Mouse (Mus musculus) hindbrain, embryonic 15.5 days (tissue): ENCODE measurements around the gene Trp53tg5. TPM values are rescaled to one million over a fixed set of nuclear protein-coding genes. Genes with fewer than 3 reads are reported as not detected.

ENCODE experiments used
- ATAC-seq: fragments of 200-750 bp; cut with Nextera tagmentation; 2 replicates; pipeline ENCODE4 v1.8.0; 2017; ENCODE audit warnings: low read depth, moderate number of reproducible peaks, moderate TSS enrichment; ENCODE audit not compliant: low FRiP score
- H3K27ac ChIP-seq: fragments of 300-500 bp; sonication (generic); replicated peaks from 2 replicates; pipeline ENCODE4 v1.5.1; 2015; ENCODE audit warnings: mild to moderate bottlenecking, inconsistent platforms
- H3K27me3 ChIP-seq: fragments of 300-500 bp; sonication (generic); 2 replicates; pipeline ENCODE4 v1.6.1; 2015; ENCODE audit warnings: control low read depth, inconsistent platforms
- H3K36me3 ChIP-seq: fragments of 300-500 bp; sonication (generic); 2 replicates; pipeline ENCODE4 v1.6.1; 2015; ENCODE audit warnings: control low read depth, inconsistent platforms
- H3K4me1 ChIP-seq: fragments of 300-500 bp; sonication (generic); replicated peaks from 2 replicates; pipeline ENCODE4 v1.6.1; 2015; ENCODE audit warnings: control low read depth, inconsistent platforms
- H3K4me2 ChIP-seq: fragments of 300-500 bp; sonication (generic); 2 replicates; pipeline ENCODE4 v1.6.1; 2015; ENCODE audit warnings: moderate library complexity, mild to moderate bottlenecking, inconsistent platforms
- H3K4me3 ChIP-seq: fragments of 300-500 bp; sonication (generic); 2 replicates; pipeline ENCODE4 v1.5.1; 2015; ENCODE audit warnings: mild to moderate bottlenecking, inconsistent platforms
- H3K9ac ChIP-seq: fragments of 300-500 bp; sonication (generic); 2 replicates; pipeline ENCODE4 v1.6.1; 2015; ENCODE audit warnings: inconsistent platforms
- H3K9me3 ChIP-seq: fragments of 300-500 bp; sonication (generic); 2 replicates; pipeline ENCODE4 v1.6.1; 2016; ENCODE audit warnings: control low read depth, inconsistent platforms
- WGBS: fragments of 180-500 bp; shearing (Covaris S2); methylation state at CpG from one replicate; pipeline ENCODE4 v1.1.7; 2015; 5-methylcytosine and 5-hydroxymethylcytosine counted together
- polyA plus RNA-seq: library from polyadenylated mRNA; unstranded; fragments of >200 nt; fragmentation: Nextera tagmentation; extraction: Ambion mirVana; gene quantifications from 2 replicates; pipeline ENCODE4 v1.2.1, GENCODE M21; 2015

The Trp53tg5 gene
- polyA plus RNA-seq, 1 experiment from 2014 or later, result not detected

DNA sequence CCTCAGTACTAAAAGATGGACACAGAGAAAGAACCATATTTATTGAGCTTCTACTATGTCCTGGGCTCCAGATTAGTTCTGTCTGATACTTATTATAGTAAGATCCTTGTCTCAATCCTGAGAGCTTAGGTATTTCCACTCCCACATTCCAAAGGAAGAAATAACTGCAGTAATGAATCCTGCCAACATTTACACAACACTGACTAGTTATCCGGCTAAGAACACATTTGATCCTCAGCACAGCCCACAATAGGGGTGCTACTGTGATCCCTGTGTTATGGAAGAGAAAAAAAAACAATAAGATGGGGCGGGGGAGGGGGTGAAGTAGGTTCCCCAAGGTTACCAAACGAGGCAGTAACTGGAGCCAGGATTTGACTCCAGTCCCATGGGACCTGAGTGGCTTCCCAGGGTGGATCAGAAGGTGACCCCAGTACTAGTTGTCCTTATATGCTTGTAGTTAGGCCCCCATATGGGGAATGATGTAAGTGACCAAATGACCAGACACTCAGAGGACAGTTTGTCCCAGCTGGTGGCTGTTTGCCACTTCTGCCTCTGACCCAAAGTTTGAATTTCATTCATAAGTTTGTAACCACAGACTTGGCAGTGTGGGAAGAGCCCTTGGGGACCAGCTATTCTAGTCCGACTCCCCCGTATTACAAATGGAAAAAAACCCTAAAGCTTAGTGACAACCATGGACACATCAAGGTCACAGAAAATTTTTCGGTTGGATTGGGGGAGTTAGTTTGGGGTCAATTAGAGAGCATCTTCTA is 17.9 kb downstream of the Trp53tg5 start:
- 75% methylated on average over 6 of the region's 6 CpGs for WGBS
- no peak overlapping the region for H3K4me3 ChIP-seq

DNA sequence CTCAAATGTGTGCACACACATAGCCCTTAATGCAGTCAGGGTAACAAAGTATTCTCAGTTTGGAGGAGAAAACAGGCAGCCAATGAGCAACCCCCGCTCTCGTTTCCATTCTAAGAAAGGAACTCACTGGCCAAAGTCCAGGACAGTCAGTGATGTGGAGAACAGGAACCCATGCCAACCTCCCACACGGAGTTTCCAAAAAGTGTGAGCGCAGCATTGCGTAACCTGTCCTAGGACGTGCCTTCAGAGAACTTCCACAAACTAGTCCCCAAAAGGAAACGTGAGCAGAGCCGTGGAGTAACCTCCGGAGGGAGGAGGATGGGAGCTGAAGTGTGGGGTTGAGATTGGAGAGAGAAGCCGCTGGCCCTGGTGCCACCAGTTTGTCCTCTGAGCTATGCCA is 18.7 kb downstream of the Trp53tg5 start:
- Histone ChIP-seq H3K27ac (no peak overlapping the region), H3K36me3 (no peaks in the 10 kb centered on the region), H3K4me3 (no peak overlapping the region), H3K4me2 (no peak overlapping the region), H3K4me1 (no peaks in the 10 kb centered on the region), H3K27me3 (no peaks in the 10 kb centered on the region), H3K9me3 (no peaks in the 10 kb centered on the region), H3K9ac (no peak overlapping the region)
- no peak for ATAC-seq
- WGBS, result 79% methylated on average over 10 of the region's 10 CpGs

More for the DNA sequence above, 17.9 kb downstream of the Trp53tg5 start:
- no peaks in the 10 kb centered on the region for H3K36me3 ChIP-seq
- H3K9ac ChIP-seq, result no peak overlapping the region
- no peaks in the 10 kb centered on the region for H3K27me3 ChIP-seq
- ATAC-seq, result no peak
- H3K4me2 ChIP-seq, result no peak overlapping the region
- H3K9me3 ChIP-seq, result no peaks in the 10 kb centered on the region
- H3K27ac ChIP-seq, result no peak overlapping the region
- H3K4me1 ChIP-seq, result no peaks in the 10 kb centered on the region

- no peak for ATAC-seq
Measured at GRCm38 (mm10) chr2:164453887-164454500, 19.5 kb downstream of the Trp53tg5 start.

DNA sequence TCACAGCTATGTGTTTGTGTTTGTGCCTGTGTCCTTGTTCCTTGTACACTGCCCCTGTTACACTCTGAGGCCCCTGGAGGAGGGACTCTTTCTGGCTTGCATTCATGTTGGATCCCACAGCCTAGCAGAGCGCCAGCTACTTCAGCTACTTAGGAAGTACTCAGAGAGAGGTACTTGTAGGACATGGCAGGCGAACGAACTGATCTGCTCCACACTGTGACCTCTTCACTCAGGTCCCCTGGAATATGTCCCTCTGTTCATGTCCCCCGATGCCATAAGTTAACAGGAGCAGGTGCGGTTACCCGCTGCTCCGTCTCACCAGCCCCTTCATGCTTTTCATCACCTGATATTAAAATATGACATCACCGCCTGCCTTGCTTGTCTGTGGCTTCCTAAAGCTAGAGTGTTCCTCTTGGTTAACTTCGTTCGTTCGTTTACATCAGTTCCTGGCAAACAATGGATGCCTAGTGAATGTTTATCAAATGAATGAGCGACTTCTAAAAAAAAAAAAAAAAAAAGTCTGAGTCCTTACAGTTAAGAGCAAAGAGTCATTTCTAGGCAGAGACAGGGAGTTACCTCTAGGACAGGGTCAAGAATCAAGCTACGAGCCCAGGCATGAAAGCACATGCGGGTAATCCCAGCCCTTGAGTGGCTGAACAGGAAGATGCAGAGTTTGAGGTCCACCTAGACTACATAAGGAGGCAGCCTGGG is 20.3 kb downstream of the Trp53tg5 start:
- Histone ChIP-seq H3K27me3 (no peaks in the 10 kb centered on the region), H3K4me1 (no peaks in the 10 kb centered on the region), H3K9ac (no peak overlapping the region), H3K36me3 (no peaks in the 10 kb centered on the region), H3K27ac (no peak overlapping the region), H3K4me3 (no peak overlapping the region), H3K4me2 (no peak overlapping the region), H3K9me3 (no peaks in the 10 kb centered on the region)
- no peak for ATAC-seq
- 85% methylated on average over 14 of the region's 14 CpGs for WGBS

More at GRCm38 (mm10) chr2:164453887-164454500, 19.5 kb downstream of the Trp53tg5 start:
- H3K4me1 ChIP-seq, result no peaks in the 10 kb centered on the region
- H3K9me3 ChIP-seq, result no peaks in the 10 kb centered on the region
- 70% methylated on average over 7 of the region's 7 CpGs for WGBS
- H3K36me3 ChIP-seq, result no peaks in the 10 kb centered on the region
- H3K27me3 ChIP-seq, result no peaks in the 10 kb centered on the region
- H3K4me2 ChIP-seq, result no peak overlapping the region
- H3K4me3 ChIP-seq, result no peak overlapping the region
- H3K27ac ChIP-seq, result no peak overlapping the region
- H3K9ac ChIP-seq, result no peak overlapping the region

- Histone ChIP-seq H3K27ac (no peak overlapping the region), H3K4me3 (no peak overlapping the region), H3K9me3 (no peaks in the 10 kb centered on the region), H3K4me2 (no peak overlapping the region), H3K4me1 (no peaks in the 10 kb centered on the region), H3K36me3 (no peaks in the 10 kb centered on the region), H3K27me3 (no peaks in the 10 kb centered on the region), H3K9ac (no peak overlapping the region)
- WGBS, result 53% methylated on average over 13 of the region's 13 CpGs
- no peak for ATAC-seq
Measured at GRCm38 (mm10) chr2:164452000-164452676, 21.4 kb downstream of the Trp53tg5 start.

- H3K9ac ChIP-seq, result no peak overlapping the region
- WGBS, result 94% methylated on average over 14 of the region's 14 CpGs
- H3K4me1 ChIP-seq, result no peaks in the 10 kb centered on the region
- H3K27me3 ChIP-seq, result no peaks in the 10 kb centered on the region
- no peaks in the 10 kb centered on the region for H3K36me3 ChIP-seq
- ATAC-seq, result no peak
- no peak overlapping the region for H3K4me3 ChIP-seq
- no peaks in the 10 kb centered on the region for H3K9me3 ChIP-seq
- H3K4me2 ChIP-seq, result no peak overlapping the region
- no peak overlapping the region for H3K27ac ChIP-seq
Measured at GRCm38 (mm10) chr2:164449341-164450042, 24.0 kb downstream of the Trp53tg5 start.

DNA sequence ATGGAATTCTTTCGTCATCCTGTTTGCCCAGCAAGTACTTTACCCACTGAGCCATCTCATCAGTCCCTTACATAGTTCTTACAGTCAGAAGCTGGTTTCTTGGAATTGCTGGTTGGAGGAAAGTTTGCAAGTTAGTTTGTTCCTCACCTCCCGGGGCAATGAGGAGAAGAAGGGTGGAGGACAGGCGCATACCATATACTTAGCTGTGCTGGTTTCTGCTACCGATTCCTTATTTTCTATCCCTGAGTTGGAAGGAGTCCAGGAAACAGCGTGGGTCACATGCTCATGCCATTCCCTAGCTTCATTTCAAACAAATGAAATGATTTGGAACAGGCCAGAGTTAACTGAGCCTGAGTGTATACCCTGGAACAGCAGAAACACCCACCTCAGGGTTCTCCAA is 24.6 kb downstream of the Trp53tg5 start:
- no peaks in the 10 kb centered on the region for H3K36me3 ChIP-seq
- no peaks in the 10 kb centered on the region for H3K9me3 ChIP-seq
- no peak overlapping the region for H3K4me3 ChIP-seq
- no peaks in the 10 kb centered on the region for H3K4me1 ChIP-seq
- H3K4me2 ChIP-seq, result no peak overlapping the region
- WGBS, result 85% methylated on average over 5 of the region's 5 CpGs
- H3K27me3 ChIP-seq, result no peaks in the 10 kb centered on the region
- H3K27ac ChIP-seq, result no peak overlapping the region
- no peak for ATAC-seq
- H3K9ac ChIP-seq, result no peak overlapping the region

GRCm38 (mm10) chr2:164448140-164448539 is 25.4 kb downstream of the Trp53tg5 start:
- WGBS, result 82% methylated on average over 1 of the region's 1 CpGs
- Histone ChIP-seq H3K4me2 (no peak overlapping the region), H3K4me1 (peaks cover 5% of the 10 kb centered on the region), H3K4me3 (no peak overlapping the region), H3K27me3 (no peaks in the 10 kb centered on the region), H3K9ac (no peak overlapping the region), H3K36me3 (no peaks in the 10 kb centered on the region), H3K9me3 (no peaks in the 10 kb centered on the region), H3K27ac (no peak overlapping the region)
- no peak for ATAC-seq

DNA sequence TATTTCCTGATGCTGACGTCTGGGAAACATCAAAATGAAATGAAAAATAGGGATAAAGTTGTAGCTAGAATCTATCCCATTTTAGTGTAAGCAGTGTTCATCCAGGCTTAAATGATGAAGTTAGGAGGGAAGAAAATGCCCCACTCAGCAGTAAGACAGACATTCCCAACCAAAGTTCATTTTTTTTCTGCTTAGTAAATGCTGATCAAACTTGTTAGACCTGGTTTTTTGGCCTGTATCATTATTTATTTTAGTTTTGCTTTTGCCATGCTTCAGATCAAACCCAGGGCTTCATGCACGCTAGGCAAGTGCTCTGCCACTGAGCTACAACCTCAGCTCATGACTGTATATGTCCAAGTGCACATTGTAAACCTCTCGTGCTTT is 27.4 kb downstream of the Trp53tg5 start:
- H3K4me3 ChIP-seq, result no peak overlapping the region
- no peak overlapping the region for H3K4me2 ChIP-seq
- WGBS, result 85% methylated on average over 3 of the region's 3 CpGs
- H3K27ac ChIP-seq, result no peak overlapping the region
- H3K27me3 ChIP-seq, result peaks cover 8% of the 10 kb centered on the region
- peaks cover 17% of the 10 kb centered on the region for H3K4me1 ChIP-seq
- no peak for ATAC-seq
- H3K9me3 ChIP-seq, result no peaks in the 10 kb centered on the region
- no peak overlapping the region for H3K9ac ChIP-seq
- H3K36me3 ChIP-seq, result no peaks in the 10 kb centered on the region

DNA sequence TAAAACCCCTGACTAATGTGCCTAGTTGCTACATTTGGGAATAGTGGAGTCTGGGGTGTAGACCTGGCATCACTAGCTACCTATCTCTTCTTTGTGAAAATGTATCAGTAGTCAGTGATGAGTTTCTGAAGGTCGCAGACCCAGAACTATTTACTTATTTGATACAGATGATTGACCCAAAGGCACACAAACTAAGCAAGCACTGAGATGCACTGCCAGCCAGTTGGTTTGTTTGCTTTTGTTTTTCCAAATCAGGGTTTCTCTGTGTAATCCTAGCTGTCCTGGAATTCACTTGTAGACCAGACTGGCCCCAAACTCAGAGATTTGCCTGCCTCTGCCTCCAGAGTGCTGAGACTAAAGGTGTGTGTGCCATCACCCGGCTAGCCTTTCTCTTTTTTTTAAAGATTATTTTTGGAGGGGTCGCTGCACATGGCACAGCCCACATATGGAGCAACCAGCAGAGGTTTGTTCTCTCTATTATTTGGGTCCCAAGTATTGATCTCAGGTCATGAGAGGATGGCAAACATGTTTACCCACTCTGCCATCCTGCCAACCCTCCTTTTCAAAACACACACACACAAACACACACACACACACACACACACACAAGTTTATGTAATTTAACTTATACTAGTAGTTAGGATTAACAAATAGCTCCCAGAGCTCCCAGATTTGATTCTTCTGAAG is 28.0 kb downstream of the Trp53tg5 start:
- ATAC-seq, result no peak
- peaks cover 11% of the 10 kb centered on the region for H3K27me3 ChIP-seq
- H3K27ac ChIP-seq, result no peak overlapping the region
- H3K4me1 ChIP-seq, result peaks cover 17% of the 10 kb centered on the region
- no peaks in the 10 kb centered on the region for H3K36me3 ChIP-seq
- WGBS, result 88% methylated on average over 3 of the region's 3 CpGs
- no peak overlapping the region for H3K4me2 ChIP-seq
- H3K9me3 ChIP-seq, result no peaks in the 10 kb centered on the region
- H3K9ac ChIP-seq, result no peak overlapping the region
- no peak overlapping the region for H3K4me3 ChIP-seq

DNA sequence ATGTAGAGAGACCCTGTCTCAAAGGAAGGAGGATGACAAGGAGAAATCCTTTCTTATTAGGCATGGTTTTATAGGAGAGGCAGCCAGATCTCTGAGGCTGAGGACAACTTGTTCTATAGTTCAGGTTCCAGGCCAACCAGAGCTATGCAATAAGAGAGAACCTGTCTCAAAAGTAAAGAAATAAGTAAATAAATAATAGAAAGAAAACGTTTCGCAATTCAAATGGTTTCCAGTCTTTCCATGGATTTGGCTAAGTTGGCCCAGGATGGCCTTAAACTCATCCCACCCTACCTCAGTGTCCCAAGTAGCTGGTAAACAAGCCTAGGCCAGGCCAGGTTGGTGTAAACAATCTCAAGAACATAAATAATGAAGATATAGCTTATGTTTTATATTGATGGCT is 28.8 kb downstream of the Trp53tg5 start:
- Histone ChIP-seq H3K9ac (no peak overlapping the region), H3K4me3 (no peak overlapping the region), H3K27me3 (peaks cover 11% of the 10 kb centered on the region), H3K36me3 (no peaks in the 10 kb centered on the region), H3K4me1 (peaks cover 17% of the 10 kb centered on the region), H3K9me3 (no peaks in the 10 kb centered on the region), H3K4me2 (no peak overlapping the region), H3K27ac (no peak overlapping the region)
- WGBS, result 92% methylated on average over 2 of the region's 2 CpGs
- ATAC-seq, result no peak
